Mouse (Mus musculus) frontal cortex, postnatal 14 days (tissue): ENCODE measurements around the gene Cd274.
"Not testable (repeated sequence)": the region's sequence is repeated elsewhere in the genome, so short reads cannot be mapped to it uniquely, and the experiment has no call there.

Experiments used
- DNase-seq, 2 experiments: peaks; one replicate each; pipeline ENCODE4 v3.0.0; 2022; ENCODE audit warnings: low spot score in 2 of 2

The Cd274 gene

DNA sequence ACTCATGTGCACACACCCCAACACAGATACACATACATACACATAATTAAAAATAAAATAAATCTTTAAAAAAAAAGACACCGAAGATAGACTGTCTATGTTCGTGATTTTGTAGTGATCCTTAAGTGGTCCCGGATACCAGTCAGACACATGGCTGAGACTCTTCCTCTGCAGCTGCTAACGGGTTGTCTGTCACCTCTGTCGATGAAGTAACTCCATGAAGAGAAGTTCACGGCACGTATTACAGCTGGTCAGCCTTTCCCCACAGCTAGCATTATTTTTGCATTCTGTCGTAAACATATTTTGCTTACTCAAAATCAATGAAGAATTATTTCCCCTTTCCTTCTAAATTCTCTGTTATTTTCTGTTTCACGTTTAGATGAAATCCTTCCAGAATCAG lies 26.1 kb downstream of the Cd274 start:
- DNase-seq: no peak

DNA sequence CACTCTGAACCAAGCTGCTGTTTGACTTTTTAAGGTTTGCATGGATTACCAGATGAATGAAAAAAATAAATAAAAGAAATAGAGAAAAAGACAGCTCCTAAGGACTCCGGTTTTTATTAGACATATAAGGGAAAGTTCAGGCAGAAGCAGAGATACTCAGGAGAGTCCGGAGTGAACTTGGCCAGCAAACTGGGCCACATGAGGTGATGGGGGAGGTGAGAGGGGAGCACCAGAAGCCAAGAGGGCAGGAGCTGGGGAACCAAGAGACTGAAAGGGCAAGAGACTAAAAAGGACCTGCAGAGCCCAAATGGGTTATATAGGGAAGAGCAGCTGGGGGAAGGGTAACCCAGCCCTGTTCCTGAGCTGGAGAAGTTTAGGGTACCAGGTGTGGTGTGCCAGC lies 27.5 kb downstream of the Cd274 start:
- DNase-seq: no peak

DNA sequence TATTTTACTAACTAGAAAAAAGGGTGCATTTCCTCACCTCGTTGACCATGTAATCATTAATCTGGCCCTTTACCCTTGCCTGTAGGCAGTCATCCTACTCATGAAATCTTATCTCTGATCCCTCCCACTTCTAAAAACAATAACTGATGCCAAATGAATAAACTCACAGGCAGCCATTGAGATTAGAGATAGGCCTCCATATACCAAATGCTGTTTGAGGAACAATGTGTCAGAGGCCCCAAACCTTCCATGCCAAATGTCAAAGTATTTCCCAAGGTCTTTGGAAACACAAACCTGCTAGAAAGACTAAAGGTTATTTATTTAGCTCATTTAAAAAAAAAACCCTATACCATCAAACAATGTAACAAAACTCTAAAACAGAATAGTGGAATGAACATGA lies 29.1 kb downstream of the Cd274 start:
- DNase-seq: no peak

- no peak for DNase-seq
These were observed 32.5 kb downstream of the Cd274 start for GRCm38 (mm10) chr19:29399786-29400185.

GRCm38 (mm10) chr19:29400466-29400865 lies 33.2 kb downstream of the Cd274 start:
- DNase-seq: no peak

DNA sequence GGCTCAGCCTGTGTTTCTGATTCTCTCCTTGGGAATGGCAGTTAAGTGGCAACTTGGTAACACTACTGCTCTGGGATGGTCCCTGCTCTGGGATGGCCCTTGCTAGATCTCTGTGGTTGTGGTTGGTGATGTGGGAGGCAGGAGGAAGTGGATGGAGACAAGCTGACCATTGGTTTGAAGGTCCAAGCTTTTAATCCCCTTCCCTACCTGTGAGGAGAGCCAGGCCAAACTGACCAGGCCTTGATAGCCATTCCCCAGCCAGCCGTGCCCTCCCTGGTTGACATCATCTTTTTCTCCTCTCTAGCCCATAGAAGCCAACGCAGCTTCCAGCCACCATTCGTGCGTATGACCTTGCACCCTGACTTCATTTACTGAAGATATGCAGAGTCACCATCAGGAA lies 35.4 kb downstream of the Cd274 start:
- no peak for DNase-seq

- DNase-seq: no peak
These were observed 36.0 kb downstream of the Cd274 start for GRCm38 (mm10) chr19:29403251-29403650.

- no peak for DNase-seq
These were observed 38.1 kb downstream of the Cd274 start for GRCm38 (mm10) chr19:29405388-29405787.

DNA sequence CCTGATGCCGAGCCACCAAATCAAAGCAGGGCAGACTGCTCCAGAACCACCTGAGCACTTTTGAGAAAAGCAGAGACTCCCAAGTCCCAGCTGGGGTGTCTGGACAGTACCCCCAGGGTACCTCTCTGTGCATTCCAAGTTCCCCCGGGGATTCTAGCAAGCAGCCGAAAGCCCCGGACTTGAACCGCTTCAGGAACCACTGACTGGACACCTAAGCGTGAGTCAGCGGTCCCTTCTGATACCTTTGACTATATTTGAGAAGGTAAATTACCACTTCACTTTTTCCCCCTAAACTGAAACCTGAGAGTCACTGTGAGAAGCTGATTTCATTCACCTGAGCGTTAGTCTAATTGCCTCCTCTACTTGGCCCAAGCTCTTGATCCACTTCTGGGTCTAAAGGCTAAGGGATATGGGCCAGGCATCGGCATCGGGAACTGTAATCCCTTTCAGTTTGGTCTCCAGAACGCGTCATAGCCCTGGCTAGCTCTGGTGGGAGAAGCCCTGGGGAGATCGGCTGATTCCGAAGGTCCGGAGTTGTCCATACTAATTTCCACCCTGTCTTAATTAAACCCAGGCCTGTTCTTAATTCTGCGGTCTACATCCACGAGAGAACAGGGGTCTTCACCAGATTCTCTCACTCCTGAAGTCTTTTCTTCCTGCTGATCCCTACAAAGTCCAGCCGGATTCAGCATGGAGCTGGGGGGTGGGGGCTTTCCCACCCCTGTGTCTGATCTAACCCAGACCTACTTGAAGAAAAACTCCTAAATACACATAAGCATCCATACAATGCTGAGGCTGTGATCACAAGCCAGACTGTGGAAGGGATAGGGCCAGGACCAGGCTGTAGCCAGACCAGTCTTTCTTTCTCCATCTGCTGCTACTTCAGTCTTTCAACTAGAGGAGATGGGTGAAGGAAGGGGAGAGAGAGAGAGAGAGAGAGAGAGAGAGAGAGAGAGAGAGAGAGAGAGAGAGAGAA lies 39.1 kb downstream of the Cd274 start:
- no peak for DNase-seq

DNA sequence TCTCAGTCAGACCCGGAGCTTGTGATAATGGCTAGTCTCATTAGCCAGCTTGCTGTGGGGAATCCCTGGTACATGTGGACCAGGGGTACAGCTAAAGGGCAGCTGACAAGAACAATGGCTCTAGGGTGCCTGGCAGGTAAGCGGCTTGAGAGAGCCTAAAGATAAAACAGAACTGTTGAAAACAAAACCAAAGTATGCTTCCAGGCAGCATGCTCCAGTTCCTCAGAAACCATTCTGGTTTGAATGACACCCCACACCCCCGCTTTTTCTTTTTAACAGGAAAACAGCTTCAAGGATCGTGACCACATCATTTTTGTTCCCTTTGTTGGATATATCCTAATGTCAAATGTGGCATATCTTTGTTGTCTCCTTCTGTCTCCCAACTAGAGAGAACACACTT lies 43.4 kb downstream of the Cd274 start, which contains the start of gene Pdcd1lg2:
Pdcd1lg2 (plus strand) TSS at position 301 of the 400 bp plus-strand sequence.
- DNase-seq: no peak

- no peak for DNase-seq
These were observed 45.5 kb downstream of the Cd274 start for GRCm38 (mm10) chr19:29412476-29413420.

DNA sequence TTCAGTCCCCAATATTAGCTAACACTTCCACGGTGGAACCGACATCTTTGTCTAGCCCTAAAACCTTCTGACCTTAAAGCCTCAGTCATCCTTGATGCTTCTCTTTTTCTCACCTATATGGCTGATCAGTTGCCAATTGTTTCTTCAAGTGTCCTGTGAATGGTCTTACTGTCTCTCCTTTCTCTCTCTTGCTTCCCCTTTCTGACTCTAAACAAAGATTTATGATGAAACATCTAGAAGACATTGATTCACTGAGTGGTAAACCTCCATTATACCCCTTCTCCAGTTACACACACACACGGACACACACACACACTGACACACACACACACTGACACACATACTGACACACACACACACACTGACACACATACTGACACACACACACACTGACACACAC lies 47.3 kb downstream of the Cd274 start:
- no peak for DNase-seq

DNA sequence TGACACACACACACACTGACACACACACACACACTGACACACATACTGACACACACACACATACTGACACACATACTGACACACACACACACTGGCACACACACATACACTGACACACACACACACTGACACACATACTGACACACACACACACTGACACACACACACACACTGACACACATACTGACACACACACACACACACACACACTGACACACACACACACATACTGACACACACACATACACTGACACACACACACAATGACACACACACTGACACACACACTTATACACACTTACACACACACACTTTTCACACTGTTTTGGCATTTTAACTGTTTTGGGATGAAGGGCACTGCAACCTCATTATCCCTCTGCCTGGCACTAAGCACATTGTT lies 47.7 kb downstream of the Cd274 start:
- DNase-seq: not testable (repeated sequence)

GRCm38 (mm10) chr19:29416393-29416902 lies 49.2 kb downstream of the Cd274 start:
- no peak for DNase-seq

DNA sequence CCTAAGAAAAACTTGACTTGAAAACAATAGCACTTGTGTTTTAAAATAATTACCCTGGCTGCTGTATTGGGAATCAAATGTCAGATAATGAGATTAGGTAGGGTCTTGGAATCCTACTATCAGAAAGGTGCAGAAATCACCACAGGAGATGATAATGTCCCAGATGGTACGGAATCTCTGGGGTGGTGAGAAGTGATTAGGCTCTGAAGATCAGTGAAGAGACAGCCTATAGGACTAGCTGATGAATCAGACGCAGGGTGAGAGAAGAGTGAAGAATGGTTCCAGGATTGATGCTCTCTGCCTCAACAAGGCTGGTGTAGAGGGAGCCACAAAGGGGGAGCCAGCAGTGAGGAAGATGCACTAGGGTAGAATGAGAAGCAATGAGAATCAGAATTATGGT lies 49.9 kb downstream of the Cd274 start:
- no peak for DNase-seq

DNA sequence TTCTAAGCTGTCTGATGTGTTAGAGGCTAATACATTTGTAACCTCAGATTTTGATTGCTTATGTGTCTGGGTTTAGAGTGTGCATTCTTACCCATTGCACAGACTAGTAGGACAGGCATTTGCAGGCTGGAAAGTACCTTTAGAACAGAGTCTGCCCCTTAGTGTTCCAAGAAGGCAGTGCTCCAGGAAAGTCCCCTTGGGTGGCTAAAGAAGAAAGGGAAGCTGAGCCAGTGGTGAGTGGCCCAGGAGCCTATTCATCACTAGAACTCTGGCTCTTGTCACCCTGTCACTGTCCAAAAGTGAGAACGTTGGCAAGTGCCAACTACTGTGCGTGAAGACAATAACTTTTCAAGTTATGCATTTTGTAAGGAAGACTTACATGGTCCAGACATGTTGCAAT lies 50.6 kb downstream of the Cd274 start:
- DNase-seq: no peak

GRCm38 (mm10) chr19:29418661-29419115 lies 51.4 kb downstream of the Cd274 start:
- DNase-seq: no peak

DNA sequence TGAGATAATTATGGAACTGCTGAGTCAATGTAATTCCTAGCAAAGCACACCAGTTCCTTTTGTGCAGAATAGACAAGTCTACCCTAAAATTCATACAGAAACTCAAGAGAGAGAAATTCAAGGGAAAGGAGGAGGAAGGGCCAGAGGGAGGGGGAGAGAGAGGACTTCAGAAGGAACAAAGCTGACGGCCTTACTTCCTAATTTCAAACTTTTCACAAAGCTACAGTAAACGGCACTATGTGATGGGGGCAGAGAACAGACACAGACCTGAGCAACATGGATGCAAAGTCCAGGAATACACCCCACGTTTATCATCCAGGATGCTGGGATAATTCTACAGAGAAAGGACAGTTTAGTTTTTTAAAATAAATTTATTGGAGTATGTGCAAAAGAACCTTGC lies 52.3 kb downstream of the Cd274 start:
- no peak for DNase-seq

DNA sequence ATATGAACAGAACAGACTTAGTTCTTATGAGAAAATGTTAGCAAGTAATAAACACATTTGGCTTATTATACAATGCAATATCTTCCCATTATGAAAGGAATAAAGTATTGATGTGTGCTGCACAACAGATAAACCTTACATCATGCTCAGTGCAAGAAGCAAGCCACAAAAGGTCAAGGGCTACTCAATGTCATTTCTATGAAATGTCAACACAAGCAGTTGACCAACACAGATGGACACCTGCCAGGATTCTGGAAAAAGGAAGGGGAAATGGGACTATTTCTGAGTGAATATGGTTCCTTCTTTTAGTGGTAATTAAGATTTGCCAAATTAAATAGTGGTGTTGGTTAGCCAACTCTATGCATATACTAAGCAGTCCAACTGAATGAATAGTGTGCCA lies 52.7 kb downstream of the Cd274 start:
- DNase-seq: no peak

- DNase-seq: no peak
These were observed 53.1 kb downstream of the Cd274 start for GRCm38 (mm10) chr19:29420397-29420796.

DNA sequence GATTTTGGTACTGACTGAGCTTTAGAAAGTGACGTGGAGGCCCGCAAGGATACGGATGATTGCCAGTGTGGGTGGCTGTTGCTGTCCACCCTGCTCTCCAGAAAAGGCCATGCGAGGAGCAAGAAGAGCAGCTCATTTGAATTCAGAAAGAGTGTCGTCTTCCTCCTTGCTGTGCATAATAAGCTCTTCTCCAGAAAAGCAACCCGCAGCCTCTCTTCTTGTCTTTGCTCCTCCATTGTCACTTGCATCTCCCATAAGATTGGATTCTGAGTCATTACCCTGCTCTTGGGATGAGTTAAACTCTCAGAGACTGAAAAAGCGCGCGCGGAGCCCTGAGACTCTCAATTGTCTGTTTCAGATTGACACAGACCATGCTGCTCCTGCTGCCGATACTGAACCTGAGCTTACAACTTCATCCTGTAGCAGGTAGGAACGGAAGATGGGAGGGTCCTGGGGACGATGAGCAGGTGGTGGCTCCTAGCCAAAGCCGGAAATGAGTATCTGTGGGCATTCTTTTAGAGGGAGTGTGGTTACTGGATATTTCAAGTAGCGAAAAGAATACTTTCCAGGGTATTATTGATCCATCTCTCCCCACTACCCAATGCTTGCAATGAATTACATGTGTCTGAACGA lies 54.9 kb downstream of the Cd274 start:
- DNase-seq: no peak

- no peak for DNase-seq
These were observed 55.5 kb downstream of the Cd274 start for GRCm38 (mm10) chr19:29422796-29423195.
